Mouse (Mus musculus) brown adipose tissue, adult 24 weeks (tissue): ENCODE results near the gene Sorl1. TPM values are rescaled to one million over a fixed set of nuclear protein-coding genes. Genes with fewer than 3 reads are reported as not detected.

Experiments used
- H3K27ac ChIP-seq: fragments of 200-500 bp; replicated peaks from 2 replicates; pipeline ENCODE4 v1.5.1; 2012; ENCODE audit warnings: low read depth, mild to moderate bottlenecking, low read length
- H3K4me1 ChIP-seq: fragments of 200-500 bp; 2 replicates; pipeline ENCODE4 v1.6.1; 2012; ENCODE audit warnings: low read length, mixed read lengths; ENCODE audit not compliant: control insufficient read depth, insufficient read depth, insufficient read length
- H3K4me3 ChIP-seq: fragments of 200-500 bp; 2 replicates; pipeline ENCODE4 v1.5.1; 2012; ENCODE audit warnings: low read depth, mild to moderate bottlenecking, low read length, moderate library complexity; ENCODE audit not compliant: insufficient read depth
- polyA plus RNA-seq: library from polyadenylated mRNA; stranded (reverse); fragments of >200 nt; gene quantifications from 2 replicates; pipeline ENCODE4 v1.2.4, GENCODE M21; 2012; ENCODE audit not compliant: missing spikeins, insufficient read depth, insufficient read length

Gene Sorl1
- polyA plus RNA-seq, 1 experiment: 25.3 TPM

- no peak overlapping the region for H3K4me3 ChIP-seq
- H3K27ac ChIP-seq: no peak overlapping the region
- peaks cover 2% of the 10 kb centered on the region; the same call in 1 of the 2 replicates for H3K4me1 ChIP-seq
Observed at GRCm38 (mm10) chr9:41953486-41953885, 170.6 kb downstream of the Sorl1 start.

GRCm38 (mm10) chr9:41952650-41953204, 171.4 kb downstream of the Sorl1 start:
- peaks cover 2% of the 10 kb centered on the region; the same call in 1 of the 2 replicates for H3K4me1 ChIP-seq
- H3K27ac ChIP-seq: no peak overlapping the region
- H3K4me3 ChIP-seq: no peak overlapping the region

- Histone ChIP-seq H3K4me1 (peaks cover 2% of the 10 kb centered on the region; the same call in 1 of the 2 replicates), H3K4me3 (peak overlapping the region; percentile 59), H3K27ac (no peak overlapping the region)
Observed at GRCm38 (mm10) chr9:41951472-41952129, 172.5 kb downstream of the Sorl1 start.

GRCm38 (mm10) chr9:41950991-41951451, 173.1 kb downstream of the Sorl1 start:
- peak overlapping the region; percentile 59 for H3K4me3 ChIP-seq
- peak overlapping the region; percentile 93 for H3K27ac ChIP-seq
- H3K4me1 ChIP-seq: peaks cover 2% of the 10 kb centered on the region; the same call in 1 of the 2 replicates

- Histone ChIP-seq H3K4me1 (peaks cover 2% of the 10 kb centered on the region; the same call in 1 of the 2 replicates), H3K27ac (peak overlapping the region; percentile 93), H3K4me3 (peak overlapping the region; percentile 59)
Observed at GRCm38 (mm10) chr9:41950109-41950990, 173.7 kb downstream of the Sorl1 start.

- Histone ChIP-seq H3K4me3 (no peak overlapping the region), H3K4me1 (peaks cover 2% of the 10 kb centered on the region; the same call in 1 of the 2 replicates), H3K27ac (no peak overlapping the region)
Observed at GRCm38 (mm10) chr9:41949476-41949875, 174.6 kb downstream of the Sorl1 start.

- Histone ChIP-seq H3K27ac (no peak overlapping the region), H3K4me1 (peaks cover 5% of the 10 kb centered on the region; the same call in 1 of the 2 replicates), H3K4me3 (no peak overlapping the region)
Observed at GRCm38 (mm10) chr9:41944964-41945363, 179.1 kb downstream of the Sorl1 start.

- H3K4me3 ChIP-seq: no peak overlapping the region
- no peak overlapping the region for H3K27ac ChIP-seq
- peaks cover 3% of the 10 kb centered on the region; the same call in 1 of the 2 replicates for H3K4me1 ChIP-seq
Observed at GRCm38 (mm10) chr9:41942970-41943635, 181.0 kb downstream of the Sorl1 start.

- no peak overlapping the region for H3K27ac ChIP-seq
- H3K4me3 ChIP-seq: no peak overlapping the region
- H3K4me1 ChIP-seq: peaks cover 3% of the 10 kb centered on the region
Observed at GRCm38 (mm10) chr9:41940311-41940853, 183.7 kb downstream of the Sorl1 start.

- Histone ChIP-seq H3K4me3 (no peak overlapping the region), H3K4me1 (peaks cover 3% of the 10 kb centered on the region), H3K27ac (no peak overlapping the region)
Observed at GRCm38 (mm10) chr9:41938449-41938848, 185.6 kb downstream of the Sorl1 start.

GRCm38 (mm10) chr9:41937967-41938348, 186.1 kb downstream of the Sorl1 start:
- Histone ChIP-seq H3K4me1 (peaks cover 2% of the 10 kb centered on the region), H3K4me3 (no peak overlapping the region), H3K27ac (no peak overlapping the region)

GRCm38 (mm10) chr9:41937341-41937966, 186.6 kb downstream of the Sorl1 start:
- no peak overlapping the region for H3K4me3 ChIP-seq
- no peak overlapping the region for H3K27ac ChIP-seq

GRCm38 (mm10) chr9:41936598-41936997, 187.5 kb downstream of the Sorl1 start:
- H3K4me3 ChIP-seq: no peak overlapping the region
- no peak overlapping the region for H3K27ac ChIP-seq
- no peaks in the 10 kb centered on the region; the same call in 1 of the 2 replicates for H3K4me1 ChIP-seq

More at GRCm38 (mm10) chr9:41937341-41937966, 186.6 kb downstream of the Sorl1 start:
- H3K4me1 ChIP-seq: no peaks in the 10 kb centered on the region; the same call in 1 of the 2 replicates

GRCm38 (mm10) chr9:41935979-41936378, 188.1 kb downstream of the Sorl1 start:
- Histone ChIP-seq H3K4me3 (no peak overlapping the region), H3K4me1 (no peaks in the 10 kb centered on the region; the same call in 1 of the 2 replicates), H3K27ac (no peak overlapping the region)
